Mouse (Mus musculus) intestine, embryonic 16.5 days (tissue): Measurements from ENCODE around the gene Nbea. TPM values are rescaled to one million over a fixed set of nuclear protein-coding genes. Genes with fewer than 3 reads are reported as not detected.
A peak's percentile ranks its signal among the peaks of the same experiment; 100 is the strongest.

Experiments used
- ATAC-seq: fragments of 200-750 bp; cut with Nextera tagmentation; 2 replicates; pipeline ENCODE4 v1.8.0; 2017; ENCODE audit warnings: moderate TSS enrichment, moderate library complexity
- H3K27ac ChIP-seq: fragments of 300-500 bp; sonication (generic); 2 replicates; pipeline ENCODE4 v1.5.1; 2014; ENCODE audit warnings: mild to moderate bottlenecking, low read length
- H3K27me3 ChIP-seq: fragments of 300-500 bp; sonication (generic); replicated peaks from 2 replicates; pipeline ENCODE4 v1.6.1; 2014; ENCODE audit warnings: low read length, control low read depth, mixed read lengths; ENCODE audit not compliant: control insufficient read depth, insufficient read depth
- H3K36me3 ChIP-seq: fragments of 300-500 bp; sonication (generic); 2 replicates; pipeline ENCODE4 v1.6.1; 2014; ENCODE audit warnings: low read length, control low read depth; ENCODE audit not compliant: control insufficient read depth, insufficient read depth
- H3K4me1 ChIP-seq: fragments of 300-500 bp; sonication (generic); 2 replicates; pipeline ENCODE4 v1.6.1; 2014; ENCODE audit warnings: low read length, control low read depth, mixed read lengths; ENCODE audit not compliant: control insufficient read depth, insufficient read depth
- H3K4me2 ChIP-seq: fragments of 300-500 bp; sonication (generic); 2 replicates; pipeline ENCODE4 v1.6.1; 2014; ENCODE audit warnings: low read depth, low read length, control low read depth
- H3K4me3 ChIP-seq: fragments of 300-500 bp; sonication (generic); 2 replicates; pipeline ENCODE4 v1.5.1; 2014; ENCODE audit warnings: mild to moderate bottlenecking, low read length
- H3K9ac ChIP-seq: fragments of 300-500 bp; sonication (generic); 2 replicates; pipeline ENCODE4 v1.6.1; 2014; ENCODE audit warnings: low read depth, low read length
- H3K9me3 ChIP-seq: fragments of 300-500 bp; sonication (generic); 2 replicates; pipeline ENCODE4 v1.6.1; 2016; ENCODE audit warnings: low read length, control low read depth; ENCODE audit not compliant: control insufficient read depth
- WGBS: fragments of 180-500 bp; shearing (Covaris S2); extraction: QIAGEN DNeasy Blood & Tissue Kit; methylation state at CpG from one replicate; pipeline ENCODE4 v1.1.7; 2014; 5-methylcytosine and 5-hydroxymethylcytosine counted together
- polyA plus RNA-seq: library from polyadenylated mRNA; unstranded; fragments of >200 nt; fragmentation: Nextera tagmentation; extraction: Ambion mirVana; gene quantifications from 2 replicates; pipeline ENCODE4 v1.2.1, GENCODE M21; 2015

The Nbea gene
- polyA plus RNA-seq: 5.3 and 5.6 TPM in 2 replicates

DNA sequence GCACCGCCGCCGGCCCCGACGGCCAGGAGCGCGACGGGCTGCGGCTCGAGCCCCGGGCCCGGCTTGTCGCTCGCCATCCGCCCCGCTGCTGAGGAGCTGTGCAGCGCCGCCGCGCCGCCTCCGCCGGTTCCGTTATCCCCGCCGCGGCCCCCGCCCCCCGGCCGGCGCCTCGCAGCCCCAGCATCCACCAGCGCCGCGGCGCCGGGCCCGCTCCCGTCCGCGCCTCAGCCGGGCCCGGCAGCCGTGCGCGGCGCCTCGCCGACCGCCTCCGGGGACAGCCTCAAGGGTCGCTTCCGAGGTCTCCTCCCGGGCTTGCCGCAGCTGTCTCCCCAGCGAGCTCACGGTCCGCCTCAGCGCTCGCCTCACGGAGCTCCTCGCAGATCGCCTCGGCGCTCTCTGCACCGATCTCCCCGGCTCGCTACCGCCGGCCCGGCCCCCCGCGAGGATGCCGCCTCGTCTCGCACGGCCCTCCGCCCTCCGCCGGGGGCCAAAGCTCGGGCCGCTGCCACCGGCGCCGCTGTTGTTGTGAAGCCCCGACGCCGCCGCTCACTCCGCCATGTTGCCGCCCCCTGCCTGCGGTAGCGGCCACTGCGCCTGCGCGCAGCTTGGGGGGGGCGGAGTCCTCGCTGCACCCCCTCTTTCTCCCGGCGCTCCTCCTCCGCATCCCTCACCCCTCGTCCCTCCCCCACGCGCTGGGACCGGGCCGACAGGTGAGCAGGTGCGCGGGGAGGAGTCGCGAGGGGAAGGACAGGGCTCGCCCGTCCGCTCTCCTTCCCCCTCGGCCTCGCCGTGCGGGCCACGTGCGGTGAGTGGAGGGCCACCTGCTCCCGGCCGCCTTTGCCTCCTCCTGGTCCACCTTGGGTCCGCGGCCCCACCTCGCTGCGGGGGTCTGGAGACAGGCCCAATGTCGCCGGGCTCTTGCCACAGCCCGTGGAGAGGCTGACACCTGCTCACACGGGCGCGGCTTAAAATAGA lies at the start of gene Nbea:
Nbea (minus strand) TSS at position 543 of the 975 bp plus-strand sequence.
- H3K27me3 ChIP-seq: no peaks in the 10 kb centered on the region
- H3K9me3 ChIP-seq: no peaks in the 10 kb centered on the region
- peaks cover 8% of the 10 kb centered on the region; the same call in 1 of the 2 replicates for H3K4me1 ChIP-seq
- peak within 1 kb of the TSS; percentile 92 for H3K4me2 ChIP-seq
- H3K36me3 ChIP-seq: no peaks in the 10 kb centered on the region
- peak within 1 kb of the TSS; percentile 95 for H3K4me3 ChIP-seq
- WGBS: under 1% methylated on average over 96 of the region's 131 CpGs
- peak; percentile 90 for ATAC-seq
- H3K9ac ChIP-seq: peak within 1 kb of the TSS; percentile 87
- peak within 1 kb of the TSS; percentile 89 for H3K27ac ChIP-seq

DNA sequence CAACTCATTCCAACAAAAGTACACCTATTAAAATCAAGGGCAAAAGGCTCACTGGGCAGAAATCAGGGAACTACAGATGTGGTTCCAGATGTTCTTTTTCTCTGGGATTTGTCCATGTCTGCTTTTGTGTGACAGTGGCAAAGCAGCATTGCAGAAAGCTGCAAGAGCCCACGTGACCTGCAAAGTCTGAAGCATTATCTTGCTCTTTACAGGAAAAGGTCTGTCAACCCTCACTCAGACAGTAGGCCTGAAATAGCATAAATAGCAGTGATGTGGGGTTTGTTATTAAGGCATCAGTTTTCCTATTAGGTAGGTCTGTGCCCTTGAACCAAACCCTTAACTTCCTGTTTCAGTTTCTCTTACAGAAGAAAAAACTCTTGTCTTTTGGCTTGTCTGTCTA lies 45.8 kb upstream of the Nbea start:
- Histone ChIP-seq H3K9me3 (no peaks in the 10 kb centered on the region), H3K27ac (no peak overlapping the region), H3K4me2 (no peak overlapping the region), H3K4me1 (no peaks in the 10 kb centered on the region), H3K4me3 (no peak overlapping the region), H3K36me3 (no peaks in the 10 kb centered on the region), H3K9ac (no peak overlapping the region), H3K27me3 (no peaks in the 10 kb centered on the region)
- ATAC-seq: no peak
- WGBS: 41% methylated on average over 1 of the region's 1 CpGs

DNA sequence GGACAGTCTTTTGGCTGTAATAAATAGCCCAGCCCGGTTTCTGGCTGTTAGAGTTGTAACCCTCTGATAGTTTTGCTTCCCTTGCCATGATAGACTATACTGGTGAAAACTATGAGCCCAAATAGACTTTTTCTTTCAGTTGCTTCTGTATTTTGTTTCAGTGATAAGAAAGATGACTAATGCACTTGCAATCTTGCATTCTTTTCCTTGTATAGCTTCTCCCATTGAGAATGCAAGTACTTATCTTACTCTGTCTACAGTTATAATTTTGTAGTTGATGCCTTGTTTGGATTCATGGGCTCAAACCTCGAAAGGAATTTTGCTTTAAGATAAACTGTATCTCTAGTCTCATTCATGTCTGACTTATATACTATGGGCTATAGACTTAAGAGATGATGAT lies 32.5 kb upstream of the Nbea start:
- Histone ChIP-seq H3K4me2 (no peak overlapping the region), H3K9me3 (no peaks in the 10 kb centered on the region), H3K9ac (no peak overlapping the region), H3K27ac (no peak overlapping the region), H3K27me3 (no peaks in the 10 kb centered on the region), H3K36me3 (no peaks in the 10 kb centered on the region), H3K4me1 (no peaks in the 10 kb centered on the region), H3K4me3 (no peak overlapping the region)
- ATAC-seq: no peak
- 52% methylated on average over 2 of the region's 2 CpGs for WGBS

DNA sequence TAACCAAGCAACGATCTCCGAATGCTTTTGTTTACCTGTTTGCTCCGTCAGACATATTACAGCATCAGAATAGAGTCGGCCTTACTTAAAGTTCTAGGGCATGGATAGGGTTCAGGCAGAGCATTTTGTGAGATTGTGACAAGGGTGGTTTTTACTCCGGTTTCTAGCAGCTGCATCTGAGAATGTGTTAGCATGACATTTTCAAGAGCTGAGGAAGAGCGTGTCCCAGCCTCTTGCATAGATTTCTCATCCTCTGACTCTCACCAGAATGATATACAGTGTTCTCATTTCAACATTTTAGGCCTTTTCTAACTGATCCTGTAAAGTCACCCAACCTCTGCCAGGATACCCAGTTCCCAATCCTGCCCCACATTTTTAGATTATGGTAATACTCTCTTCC lies 20.5 kb upstream of the Nbea start:
- Histone ChIP-seq H3K4me1 (no peaks in the 10 kb centered on the region), H3K4me2 (no peak overlapping the region), H3K9ac (no peak overlapping the region), H3K27ac (no peak overlapping the region), H3K9me3 (no peaks in the 10 kb centered on the region), H3K4me3 (no peak overlapping the region), H3K36me3 (no peaks in the 10 kb centered on the region), H3K27me3 (no peaks in the 10 kb centered on the region)
- no peak for ATAC-seq
- WGBS: 73% methylated on average over 6 of the region's 6 CpGs

DNA sequence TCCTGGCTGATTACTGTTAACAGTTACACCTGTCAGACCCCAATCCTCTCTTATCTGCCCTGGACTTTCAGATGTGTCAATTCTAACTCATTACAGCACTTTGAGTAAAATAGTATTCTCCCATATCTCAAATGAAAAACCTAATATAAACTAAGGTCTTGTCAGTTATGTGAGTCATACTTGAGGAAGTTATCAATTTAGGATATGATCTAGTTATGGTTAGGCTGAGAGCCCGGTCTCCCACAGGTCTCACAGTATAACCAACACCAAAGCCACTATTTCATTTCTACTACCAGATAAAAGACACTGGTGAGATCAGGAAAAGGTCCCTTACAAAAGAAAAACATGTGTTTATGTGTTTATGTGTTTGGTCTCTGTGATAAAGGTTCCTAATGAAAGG lies 4.7 kb upstream of the Nbea start:
- 75% methylated on average over 1 of the region's 1 CpGs for WGBS
- no peaks in the 10 kb centered on the region for H3K9me3 ChIP-seq

DNA sequence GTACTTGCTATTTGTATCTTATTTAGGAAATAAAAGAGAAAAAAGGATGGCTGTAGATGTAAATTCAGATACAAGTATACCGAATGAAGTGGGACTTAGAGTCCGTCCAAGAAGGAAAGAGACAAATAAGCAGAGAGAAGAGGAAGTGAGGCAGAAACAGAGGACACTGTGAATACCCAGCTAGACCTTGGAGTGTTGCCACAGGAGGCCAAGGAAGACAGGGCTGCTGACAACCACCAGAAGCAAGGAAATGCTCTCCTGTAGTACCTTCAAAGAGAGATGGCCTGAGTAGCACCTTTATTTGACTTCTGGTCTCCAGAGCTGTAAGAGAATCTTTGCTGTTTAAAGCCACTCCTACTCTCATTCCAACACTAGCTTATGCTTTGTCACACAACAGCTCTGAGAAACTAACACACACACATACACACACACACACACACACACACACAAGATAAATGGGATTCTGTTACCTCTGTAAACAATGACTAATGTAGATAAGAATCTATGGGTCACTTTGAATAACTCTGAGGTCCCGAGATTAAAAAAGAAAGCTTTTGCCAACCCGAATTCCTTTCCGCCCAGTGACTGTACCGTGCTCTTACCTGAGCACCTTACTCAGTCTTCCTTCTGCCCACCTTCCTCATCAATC lies 3.8 kb upstream of the Nbea start:
- H3K27ac ChIP-seq: no peak overlapping the region
- H3K4me1 ChIP-seq: peaks cover 4% of the 10 kb centered on the region; the same call in 1 of the 2 replicates
- no peak for ATAC-seq
- no peaks in the 10 kb centered on the region for H3K27me3 ChIP-seq
- H3K4me2 ChIP-seq: no peak overlapping the region
- no peaks in the 10 kb centered on the region for H3K36me3 ChIP-seq
- H3K9ac ChIP-seq: no peak overlapping the region
- H3K9me3 ChIP-seq: no peaks in the 10 kb centered on the region
- no peak overlapping the region for H3K4me3 ChIP-seq
- WGBS: 59% methylated on average over 6 of the region's 6 CpGs

More for the DNA sequence above, 4.7 kb upstream of the Nbea start:
- Histone ChIP-seq H3K27me3 (no peaks in the 10 kb centered on the region), H3K27ac (no peak overlapping the region), H3K4me3 (no peak overlapping the region), H3K9ac (no peak overlapping the region), H3K4me2 (no peak overlapping the region), H3K4me1 (peaks cover 4% of the 10 kb centered on the region; the same call in 1 of the 2 replicates), H3K36me3 (no peaks in the 10 kb centered on the region)
- no peak for ATAC-seq

DNA sequence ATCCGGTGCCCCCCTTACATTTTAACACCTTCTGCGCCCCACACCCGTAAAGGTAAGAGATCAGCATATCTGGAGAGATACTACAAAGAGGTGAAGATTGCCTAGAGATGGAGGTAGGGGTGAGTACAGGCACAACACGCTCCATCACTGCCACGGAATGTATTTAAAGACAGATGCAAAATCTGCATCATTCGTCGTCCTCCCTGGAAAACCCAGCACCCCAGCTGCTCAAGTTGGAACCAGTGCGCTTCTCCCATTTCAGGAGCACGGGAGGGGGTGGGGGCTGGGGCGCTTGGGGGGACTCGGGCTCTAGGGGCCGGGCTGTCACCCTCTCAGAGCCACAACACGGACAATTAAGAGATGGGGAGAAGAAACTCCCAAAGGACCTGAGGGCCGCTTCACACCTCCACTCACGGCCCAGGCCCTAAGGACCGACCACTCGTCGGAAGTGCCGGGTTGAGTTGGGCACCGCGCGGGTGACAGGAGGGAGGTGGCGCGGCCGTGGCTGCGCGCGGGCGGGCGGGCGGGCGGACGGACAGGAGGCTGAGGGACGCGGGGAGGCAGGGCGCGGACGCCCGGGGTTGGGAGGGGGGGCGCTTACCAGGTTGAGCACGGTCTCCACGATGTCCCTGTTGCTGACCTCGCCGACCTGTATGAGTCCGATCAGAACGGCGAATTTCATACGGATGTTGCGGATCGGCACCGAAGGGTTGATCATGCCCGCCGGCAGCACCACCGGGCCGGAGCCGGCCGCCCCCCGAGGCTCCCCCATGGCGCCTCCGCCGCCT lies 936 bp downstream of the Nbea start:
- under 1% methylated on average over 47 of the region's 61 CpGs for whole genome bisulfite sequencing
- Histone ChIP-seq H3K27me3 (no peaks in the 10 kb centered on the region), H3K9me3 (no peaks in the 10 kb centered on the region), H3K4me1 (peaks cover 8% of the 10 kb centered on the region; the same call in 1 of the 2 replicates), H3K4me2 (peak overlapping the region; percentile 92), H3K9ac (peak overlapping the region; percentile 87), H3K4me3 (peak overlapping the region; percentile 95), H3K27ac (peak overlapping the region; percentile 89; the same call in 1 of the 2 replicates), H3K36me3 (no peaks in the 10 kb centered on the region)
- ATAC-seq: peak; percentile 55

DNA sequence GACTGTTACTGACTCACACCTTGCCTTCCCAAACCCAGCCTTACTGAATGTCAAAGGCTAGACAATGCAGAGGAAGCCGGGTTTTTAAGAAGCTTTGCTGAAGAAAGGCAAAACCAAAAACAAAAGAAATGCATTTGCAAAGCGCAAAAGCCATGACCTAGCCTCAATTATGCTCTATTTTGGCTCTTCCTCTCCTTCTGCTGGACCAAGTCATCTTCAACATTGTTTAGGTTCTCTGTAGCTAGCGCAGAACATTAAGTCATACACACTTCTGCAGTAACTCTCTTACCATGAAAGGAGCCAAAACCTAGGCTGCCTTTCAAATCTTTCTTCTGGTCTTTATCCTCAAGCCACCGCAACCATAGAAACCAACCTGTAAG lies 1.5 kb downstream of the Nbea start:
- ATAC-seq: no peak
- Histone ChIP-seq H3K9me3 (no peaks in the 10 kb centered on the region), H3K4me2 (peak overlapping the region; percentile 92), H3K36me3 (no peaks in the 10 kb centered on the region), H3K27me3 (no peaks in the 10 kb centered on the region), H3K27ac (no peak overlapping the region), H3K4me1 (peaks cover 8% of the 10 kb centered on the region; the same call in 1 of the 2 replicates), H3K9ac (peak overlapping the region; percentile 87; the same call in 1 of the 2 replicates), H3K4me3 (peak overlapping the region; percentile 95)
- 11% methylated on average over 4 of the region's 4 CpGs for WGBS

DNA sequence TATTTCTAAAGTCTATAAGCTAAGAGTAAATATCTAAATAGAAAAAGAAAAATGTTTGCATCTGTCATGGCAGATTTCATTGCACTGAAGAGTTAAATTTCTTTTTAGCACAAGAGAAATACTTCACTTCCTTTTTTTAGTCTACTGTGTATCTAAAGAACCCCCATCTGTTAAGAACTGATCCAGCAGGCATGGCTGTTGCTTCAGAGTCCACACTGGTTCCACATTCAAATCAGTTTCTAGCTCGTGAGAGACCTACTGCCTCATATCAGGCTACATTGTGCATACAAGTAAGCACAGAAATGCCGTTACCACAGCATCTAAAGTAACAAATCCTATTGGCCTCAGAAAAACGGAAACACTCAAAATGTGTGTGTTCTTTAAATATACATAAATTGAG lies 2.5 kb downstream of the Nbea start:
- H3K4me1 ChIP-seq: peaks cover 8% of the 10 kb centered on the region; the same call in 1 of the 2 replicates
- H3K4me3 ChIP-seq: no peak overlapping the region
- no peak overlapping the region for H3K27ac ChIP-seq
- H3K4me2 ChIP-seq: no peak overlapping the region
- ATAC-seq: no peak
- H3K9ac ChIP-seq: no peak overlapping the region
- H3K9me3 ChIP-seq: no peaks in the 10 kb centered on the region
- no peaks in the 10 kb centered on the region for H3K27me3 ChIP-seq
- 44% methylated on average over 3 of the region's 3 CpGs for WGBS
- H3K36me3 ChIP-seq: no peaks in the 10 kb centered on the region
